Mouse (Mus musculus) kidney, adult 2 months (tissue): ENCODE data around the gene Mpst.

Experiments
- CTCF ChIP-seq: fragments of 200-500 bp; conservative IDR thresholded peaks from 2 replicates; pipeline ENCODE4 v1.5.1; 2011; ENCODE audit warnings: low read depth, mild to moderate bottlenecking, control low read depth, low read length, moderate library complexity, mixed read lengths; ENCODE audit not compliant: insufficient read depth, insufficient read length
- POLR2A ChIP-seq: fragments of 200-500 bp; IDR thresholded peaks from one replicate; pipeline ENCODE4 v1.6.1; 2011; ENCODE audit warnings: low read depth, low read length, control low read depth

GRCm38 (mm10) chr15:78431541-78432121 lies 25.4 kb downstream of the Mpst start:
- TF ChIP-seq CTCF (no peak), POLR2A (no peak)
